Mouse (Mus musculus): Measurements from ENCODE around the gene Tmem86a. TPM values are rescaled to one million over a fixed set of nuclear protein-coding genes. Genes with fewer than 3 reads are reported as not detected.
A peak's percentile ranks its signal among the peaks of the same experiment; 100 is the strongest.

Tmem86a gene
- 21.1 and 22.7 TPM in 2 replicates for polyA plus RNA-seq (2015; fragmentation: Nextera tagmentation; extraction: Ambion mirVana)

DNA sequence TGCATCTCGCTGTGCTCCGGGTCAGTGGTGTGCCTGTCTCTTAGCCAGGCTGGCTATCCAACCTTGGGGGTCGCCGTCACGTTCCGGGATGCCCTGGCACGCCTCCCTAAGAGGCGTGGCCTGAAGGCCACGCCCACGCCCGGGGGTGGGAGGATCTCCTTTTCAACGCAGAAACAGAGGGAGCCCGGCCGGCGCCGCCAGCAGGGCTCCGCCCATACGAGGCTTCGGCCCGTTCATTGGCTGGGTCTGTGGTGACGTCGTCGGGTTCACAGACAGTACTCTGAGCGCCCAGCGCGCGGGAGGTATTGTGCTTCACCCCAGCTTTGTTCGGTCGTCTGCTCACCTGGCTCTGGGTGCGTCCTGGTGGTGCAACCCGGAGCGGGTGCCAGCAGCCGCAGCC, at the start of gene Tmem86a:
Gene Tmem86a (plus strand): TSS at position 236 of the 400 bp plus-strand sequence.
- Histone ChIP-seq H3K4me3 (ENCODE audit: low read depth, low read length) (peak within 1 kb of the TSS; percentile 76), H3K4me1 (replicated peaks; ENCODE audit: control insufficient read depth, insufficient read depth) (peaks cover 6% of the 10 kb centered on the region; the same call in 1 of the 2 replicates), H3K36me3 (ENCODE audit: control insufficient read depth, insufficient read depth, low read length) (no peaks in the 10 kb centered on the region; the same call in 1 of the 2 replicates), H3K27me3 (ENCODE audit: control insufficient read depth, insufficient read depth, low read length) (no peaks in the 10 kb centered on the region), H3K9ac (ENCODE audit: low read length) (peak within 1 kb of the TSS; percentile 84), H3K4me2 (replicated peaks; ENCODE audit: low read depth) (peak within 1 kb of the TSS; percentile 90), H3K27ac (replicated peaks) (peak within 1 kb of the TSS; percentile 93), H3K9me3 (ENCODE audit: control insufficient read depth, low read length) (no peaks in the 10 kb centered on the region)
- peak; percentile 99 for ATAC-seq (ENCODE audit: low FRiP score, low TSS enrichment)
- peak; percentile 96 for DNase-seq (ENCODE audit: low spot score)
- no peak for TF ChIP-seq EP300 (optimal IDR thresholded peaks at IDR 0.05)
- WGBS, result 0% methylated on average over 30 of the region's 33 CpGs

- DNase-seq (ENCODE audit: low spot score), result no peak
- no peak overlapping the region for H3K4me3 ChIP-seq (ENCODE audit: low read depth, low read length)
- 11% methylated on average over 3 of the region's 3 CpGs for WGBS
- no peak; the same call in 1 of the 2 replicates for ATAC-seq (ENCODE audit: low FRiP score, low TSS enrichment)
- H3K4me2 ChIP-seq (replicated peaks; ENCODE audit: low read depth), result no peak overlapping the region; the same call in 1 of the 2 replicates
- peak overlapping the region; percentile 19; the same call in 1 of the 2 replicates for H3K27ac ChIP-seq (replicated peaks)
- peaks cover 3% of the 10 kb centered on the region; the same call in 1 of the 2 replicates for H3K4me1 ChIP-seq (replicated peaks; ENCODE audit: control insufficient read depth, insufficient read depth)
- H3K9ac ChIP-seq (ENCODE audit: low read length), result no peak overlapping the region
- H3K36me3 ChIP-seq (ENCODE audit: control insufficient read depth, insufficient read depth, low read length), result peaks cover 7% of the 10 kb centered on the region
- no peaks in the 10 kb centered on the region for H3K27me3 ChIP-seq (ENCODE audit: control insufficient read depth, insufficient read depth, low read length)
- no peaks in the 10 kb centered on the region for H3K9me3 ChIP-seq (ENCODE audit: control insufficient read depth, low read length)
- TF ChIP-seq CTCF (IDR thresholded peaks at IDR 0.05; ENCODE audit: low read depth) (no peak; the same call in 1 of the 2 replicates), EP300 (optimal IDR thresholded peaks at IDR 0.05) (no peak)
Measured at GRCm38 (mm10) chr7:47000644-47000983, 49.8 kb upstream of the Tmem86a start.

DNA sequence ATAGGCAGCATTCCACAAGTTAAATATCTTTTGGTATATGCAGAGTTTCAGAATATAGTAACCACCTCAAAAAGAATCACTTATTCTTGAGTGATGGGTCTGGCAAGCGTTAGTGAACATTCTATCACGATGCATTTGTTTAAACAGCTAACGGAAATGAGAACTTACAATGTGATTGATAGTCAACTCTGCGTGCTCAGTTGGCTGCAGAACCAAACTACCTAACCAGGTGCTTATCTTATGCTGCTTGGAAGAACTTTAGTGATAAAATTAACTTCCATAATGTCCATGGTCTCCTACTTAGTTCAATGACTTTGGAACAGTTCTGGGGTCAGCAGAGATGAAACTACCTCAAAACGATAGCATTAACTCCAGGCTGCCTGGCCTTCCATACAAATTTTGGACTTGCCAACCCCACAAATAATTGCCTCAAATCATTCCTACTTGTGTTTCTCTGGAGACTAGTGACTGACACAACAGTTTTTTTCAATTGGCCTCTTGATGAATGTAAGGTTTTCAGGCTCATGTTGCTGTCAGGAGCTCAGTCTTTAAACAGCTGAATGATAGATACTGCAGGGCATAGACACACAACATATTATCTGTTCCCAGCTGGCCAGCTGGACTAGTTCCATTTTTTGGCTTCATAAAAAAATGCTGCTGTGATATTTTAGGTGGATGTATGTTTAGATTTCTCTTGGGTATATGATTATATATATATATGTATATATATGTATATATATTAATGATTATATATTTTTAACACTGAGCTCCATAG, 49.1 kb upstream of the Tmem86a start:
- no peak overlapping the region for H3K4me3 ChIP-seq (ENCODE audit: low read depth, low read length)
- no peaks in the 10 kb centered on the region for H3K27me3 ChIP-seq (ENCODE audit: control insufficient read depth, insufficient read depth, low read length)
- WGBS, result 14% methylated on average over 5 of the region's 5 CpGs
- peaks cover 7% of the 10 kb centered on the region for H3K36me3 ChIP-seq (ENCODE audit: control insufficient read depth, insufficient read depth, low read length)
- no peaks in the 10 kb centered on the region for H3K9me3 ChIP-seq (ENCODE audit: control insufficient read depth, low read length)
- no peak for TF ChIP-seq EP300 (optimal IDR thresholded peaks at IDR 0.05)
- no peak for TF ChIP-seq CTCF (IDR thresholded peaks at IDR 0.05; ENCODE audit: low read depth)
- H3K27ac ChIP-seq (replicated peaks), result no peak overlapping the region
- H3K9ac ChIP-seq (ENCODE audit: low read length), result no peak overlapping the region
- peaks cover 3% of the 10 kb centered on the region; the same call in 1 of the 2 replicates for H3K4me1 ChIP-seq (replicated peaks; ENCODE audit: control insufficient read depth, insufficient read depth)
- no peak overlapping the region for H3K4me2 ChIP-seq (replicated peaks; ENCODE audit: low read depth)
- ATAC-seq (ENCODE audit: low FRiP score, low TSS enrichment) (no peak), DNase-seq (ENCODE audit: low spot score) (no peak)

GRCm38 (mm10) chr7:47001900-47002275, 48.5 kb upstream of the Tmem86a start:
- H3K4me3 ChIP-seq (ENCODE audit: low read depth, low read length), result no peak overlapping the region
- H3K36me3 ChIP-seq (ENCODE audit: control insufficient read depth, insufficient read depth, low read length), result peaks cover 7% of the 10 kb centered on the region
- ATAC-seq (ENCODE audit: low FRiP score, low TSS enrichment), result no peak
- H3K9ac ChIP-seq (ENCODE audit: low read length), result no peak overlapping the region
- H3K4me1 ChIP-seq (replicated peaks; ENCODE audit: control insufficient read depth, insufficient read depth), result peaks cover 3% of the 10 kb centered on the region; the same call in 1 of the 2 replicates
- TF ChIP-seq EP300 (optimal IDR thresholded peaks at IDR 0.05) (no peak), CTCF (IDR thresholded peaks at IDR 0.05; ENCODE audit: low read depth) (no peak)
- no peaks in the 10 kb centered on the region for H3K27me3 ChIP-seq (ENCODE audit: control insufficient read depth, insufficient read depth, low read length)
- H3K27ac ChIP-seq (replicated peaks), result peak overlapping the region; percentile 35; the same call in 1 of the 2 replicates
- 41% methylated on average over 4 of the region's 4 CpGs for WGBS
- no peak overlapping the region for H3K4me2 ChIP-seq (replicated peaks; ENCODE audit: low read depth)
- DNase-seq (ENCODE audit: low spot score), result no peak
- H3K9me3 ChIP-seq (ENCODE audit: control insufficient read depth, low read length), result no peaks in the 10 kb centered on the region

DNA sequence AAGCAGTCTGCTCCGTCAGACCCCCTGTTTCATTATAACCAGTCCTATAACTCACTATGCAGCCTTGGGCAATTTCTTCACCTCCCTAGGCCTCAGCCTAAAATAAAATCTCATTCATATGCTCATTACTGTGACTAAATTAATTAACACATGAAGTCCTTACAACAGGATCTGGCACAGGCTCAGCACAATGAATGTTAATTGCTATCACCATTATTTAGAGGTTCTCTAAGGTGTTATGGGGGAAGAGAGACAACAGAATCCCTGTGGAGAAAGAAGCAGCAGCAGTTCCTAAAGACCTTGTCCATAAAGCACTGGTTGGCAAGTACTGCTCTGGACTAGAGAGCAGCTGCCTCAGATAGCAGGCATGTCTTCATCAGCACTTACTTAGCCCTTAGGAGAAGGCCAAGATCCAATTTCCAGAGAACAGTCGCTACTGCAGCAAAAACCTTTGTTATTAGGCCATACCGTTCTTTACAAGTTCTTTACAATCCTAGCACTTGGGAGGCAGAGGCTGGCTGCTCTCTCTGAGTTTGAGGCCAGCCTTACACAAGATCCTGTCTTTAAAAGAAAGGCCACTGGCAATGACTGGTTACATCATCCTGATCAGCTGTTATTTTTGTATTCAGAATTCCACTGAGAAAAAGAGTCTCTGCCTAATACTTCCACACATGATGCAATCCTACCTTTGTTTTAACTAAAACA, 46.8 kb upstream of the Tmem86a start:
- Histone ChIP-seq H3K27ac (replicated peaks) (no peak overlapping the region), H3K4me1 (replicated peaks; ENCODE audit: control insufficient read depth, insufficient read depth) (peaks cover 3% of the 10 kb centered on the region; the same call in 1 of the 2 replicates), H3K4me3 (ENCODE audit: low read depth, low read length) (no peak overlapping the region), H3K36me3 (ENCODE audit: control insufficient read depth, insufficient read depth, low read length) (no peaks in the 10 kb centered on the region; the same call in 1 of the 2 replicates), H3K9me3 (ENCODE audit: control insufficient read depth, low read length) (no peaks in the 10 kb centered on the region), H3K4me2 (replicated peaks; ENCODE audit: low read depth) (no peak overlapping the region), H3K27me3 (ENCODE audit: control insufficient read depth, insufficient read depth, low read length) (no peaks in the 10 kb centered on the region), H3K9ac (ENCODE audit: low read length) (no peak overlapping the region)
- TF ChIP-seq CTCF (IDR thresholded peaks at IDR 0.05; ENCODE audit: low read depth) (no peak), EP300 (optimal IDR thresholded peaks at IDR 0.05) (no peak)
- no peak for ATAC-seq (ENCODE audit: low FRiP score, low TSS enrichment)
- no peak for DNase-seq (ENCODE audit: low spot score)
- 59% methylated on average over 3 of the region's 3 CpGs for whole genome bisulfite sequencing
